Mouse (Mus musculus) duodenum, adult 2 months (tissue): ENCODE data around the gene Jag1. TPM values are rescaled to one million over a fixed set of nuclear protein-coding genes. Genes with fewer than 3 reads are reported as not detected.

Source experiments
- polyA plus RNA-seq: library from polyadenylated mRNA; depleted of rRNA; stranded (reverse); fragments of >200 nt; gene quantifications from 2 replicates; pipeline ENCODE4 v1.2.3, GENCODE M21; 2012; ENCODE audit warnings: low replicate concordance; rRNA removed

Gene Jag1
- 1.2 and 2.4 TPM in 2 replicates for polyA plus RNA-seq

GRCm38 (mm10) chr2:137116025-137116674, at the start of gene Jag1:
TSS of gene Jag1 (minus strand) at chr2:137116644.

Other genes with a start within 250 kb of the Jag1 start
- gene AL731706.2, start 231.0 kb downstream of the Jag1 start, polyA plus RNA-seq = not detected in 2 replicates
- gene Slx4ip, start 225.4 kb downstream of the Jag1 start, polyA plus RNA-seq = 0.08 and 0.22 TPM in 2 replicates
- 0.50 and 1.1 TPM in 2 replicates for gene AL731706.1, start 225.3 kb downstream of the Jag1 start, polyA plus RNA-seq
- 1.3 and 3.6 TPM in 2 replicates for gene Mkks, start 225.3 kb downstream of the Jag1 start, polyA plus RNA-seq